Mouse (Mus musculus) neural tube, embryonic 11.5 days (tissue): ENCODE results near the gene Olfr945. TPM values are rescaled to one million over a fixed set of nuclear protein-coding genes. Genes with fewer than 3 reads are reported as not detected.

ENCODE experiments used
- ATAC-seq: fragments of 200-750 bp; cut with Nextera tagmentation; 2 replicates; pipeline ENCODE4 v1.8.0; 2017; ENCODE audit warnings: moderate number of reproducible peaks, mild to moderate bottlenecking, moderate TSS enrichment, moderate library complexity; ENCODE audit not compliant: insufficient read depth, low FRiP score, low TSS enrichment
- DNase-seq: peaks from one replicate; pipeline ENCODE4 v3.0.0-alpha.2; 2015; ENCODE audit warnings: low spot score
- H3K27ac ChIP-seq: fragments of 300-500 bp; sonication (generic); 2 replicates; pipeline ENCODE4 v1.5.1; 2014; ENCODE audit warnings: low read depth, mild to moderate bottlenecking, low read length
- H3K27me3 ChIP-seq: fragments of 300-500 bp; sonication (generic); 2 replicates; pipeline ENCODE4 v1.6.1; 2014; ENCODE audit warnings: mild to moderate bottlenecking, low read length, mixed read lengths; ENCODE audit not compliant: control insufficient read depth, insufficient read depth
- H3K36me3 ChIP-seq: fragments of 300-500 bp; sonication (generic); 2 replicates; pipeline ENCODE4 v1.6.1; 2014; ENCODE audit warnings: mild to moderate bottlenecking, low read length, moderate library complexity, mixed read lengths; ENCODE audit not compliant: control insufficient read depth, insufficient read depth
- H3K4me1 ChIP-seq: fragments of 300-500 bp; sonication (generic); 2 replicates; pipeline ENCODE4 v1.6.1; 2014; ENCODE audit warnings: low read length, mixed read lengths; ENCODE audit not compliant: control insufficient read depth, insufficient read depth
- H3K4me2 ChIP-seq: fragments of 300-500 bp; sonication (generic); 2 replicates; pipeline ENCODE4 v1.6.1; 2014; ENCODE audit warnings: low read depth, mild to moderate bottlenecking, moderate library complexity
- H3K4me3 ChIP-seq: fragments of 300-500 bp; sonication (generic); 2 replicates; pipeline ENCODE4 v1.5.1; 2014; ENCODE audit warnings: low read depth, low read length
- H3K9ac ChIP-seq: fragments of 300-500 bp; sonication (generic); 2 replicates; pipeline ENCODE4 v1.6.1; 2014; ENCODE audit warnings: mild to moderate bottlenecking, low read length
- H3K9me3 ChIP-seq: fragments of 300-500 bp; sonication (generic); 2 replicates; pipeline ENCODE4 v1.6.1; 2016; ENCODE audit warnings: low read length; ENCODE audit not compliant: control insufficient read depth
- WGBS: fragments of 180-500 bp; shearing (Covaris S2); extraction: QIAGEN DNeasy Blood & Tissue Kit; methylation state at CpG from one replicate; pipeline ENCODE4 v1.1.7; 2014; 5-methylcytosine and 5-hydroxymethylcytosine counted together
- polyA plus RNA-seq: library from polyadenylated mRNA; unstranded; fragments of >200 nt; fragmentation: Nextera tagmentation; extraction: Ambion mirVana; gene quantifications from 2 replicates; pipeline ENCODE4 v1.2.1, GENCODE M21; 2014

Olfr945 gene
- polyA plus RNA-seq: not detected in 2 replicates

DNA sequence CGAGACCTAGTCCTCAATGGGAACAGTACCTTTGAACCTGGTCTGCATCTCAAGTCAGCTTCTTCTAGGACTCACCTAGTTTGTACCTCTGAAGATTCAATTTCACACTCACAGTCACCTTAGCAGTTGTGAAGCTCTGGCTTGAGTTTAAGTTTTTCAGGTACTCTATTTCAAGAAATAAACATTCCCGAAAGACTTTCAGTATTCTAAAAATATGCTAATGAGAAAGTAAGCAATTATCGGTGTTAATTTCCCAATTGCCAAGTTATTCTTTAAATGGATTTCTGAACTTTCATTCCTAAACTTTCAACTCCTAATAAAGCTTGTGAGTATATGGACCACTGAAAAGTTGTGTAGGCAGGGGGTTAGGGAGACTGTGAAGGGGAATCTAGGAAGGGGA, at the start of gene Olfr945:
Olfr945 (minus strand) TSS at position 101 of the 400 bp plus-strand sequence.
- WGBS: 84% methylated on average over 3 of the region's 3 CpGs
- no peak for ATAC-seq
- H3K9ac ChIP-seq: no peak within 1 kb of the TSS

DNA sequence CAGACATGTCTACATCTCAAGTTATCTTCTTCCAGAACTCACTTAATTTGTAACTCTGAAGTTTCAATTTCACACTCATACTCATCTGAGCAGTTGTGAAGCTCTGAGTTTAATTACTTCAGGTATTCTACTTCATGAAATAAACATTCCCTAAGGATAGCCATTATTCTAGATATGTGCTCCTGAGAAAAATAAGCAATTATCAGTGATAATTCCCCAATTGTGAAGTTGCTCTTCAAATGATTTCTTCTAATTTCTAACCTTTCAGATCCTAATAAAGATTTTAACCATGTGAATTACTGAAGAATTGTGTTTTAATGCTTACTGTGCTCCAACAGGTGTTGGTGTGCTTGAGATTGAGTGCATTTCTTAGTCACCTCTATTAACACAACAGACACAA, 49.3 kb upstream of the Olfr945 start, which contains the start of gene Olfr948:
Olfr948 (minus strand) TSS at position 101 of the 400 bp plus-strand sequence.
- Histone ChIP-seq H3K27ac (no peak within 1 kb of the TSS), H3K4me2 (no peak within 1 kb of the TSS), H3K4me1 (no peaks in the 10 kb centered on the region), H3K36me3 (no peaks in the 10 kb centered on the region), H3K27me3 (no peaks in the 10 kb centered on the region), H3K9ac (no peak within 1 kb of the TSS), H3K4me3 (no peak within 1 kb of the TSS), H3K9me3 (no peaks in the 10 kb centered on the region)
- DNase-seq: no peak
- no peak for ATAC-seq

More for the DNA sequence above, at the start of gene Olfr945:
- Histone ChIP-seq H3K4me1 (no peaks in the 10 kb centered on the region), H3K36me3 (no peaks in the 10 kb centered on the region), H3K4me3 (no peak within 1 kb of the TSS), H3K9me3 (no peaks in the 10 kb centered on the region), H3K27ac (no peak within 1 kb of the TSS), H3K4me2 (no peak within 1 kb of the TSS), H3K27me3 (no peaks in the 10 kb centered on the region)
- DNase-seq: no peak

DNA sequence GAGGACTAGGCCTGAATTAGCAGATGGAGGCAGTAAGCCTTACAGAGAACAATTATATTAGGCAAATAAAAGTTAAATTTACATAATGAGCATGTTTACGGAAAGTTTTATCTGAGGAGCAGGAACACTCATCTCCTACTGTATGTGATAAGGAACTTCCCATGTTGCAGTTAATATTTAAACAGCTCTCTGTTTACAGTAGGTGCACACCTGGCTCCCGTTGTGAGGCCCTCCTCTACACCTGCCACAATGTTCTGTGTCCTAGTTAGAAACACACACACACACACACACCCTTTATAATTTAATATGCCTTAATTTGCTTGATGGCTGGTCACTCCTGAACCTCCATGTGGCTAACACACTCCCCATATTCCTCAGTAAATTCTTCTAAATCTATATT, 10.5 kb upstream of the Olfr945 start:
- no peak for ATAC-seq
- H3K36me3 ChIP-seq: no peaks in the 10 kb centered on the region
- H3K27me3 ChIP-seq: no peaks in the 10 kb centered on the region
- H3K4me2 ChIP-seq: no peak overlapping the region
- H3K27ac ChIP-seq: no peak overlapping the region
- no peaks in the 10 kb centered on the region for H3K9me3 ChIP-seq
- 89% methylated on average over 2 of the region's 2 CpGs for WGBS
- H3K9ac ChIP-seq: no peak overlapping the region
- no peaks in the 10 kb centered on the region for H3K4me1 ChIP-seq
- H3K4me3 ChIP-seq: no peak overlapping the region
- no peak for DNase-seq

DNA sequence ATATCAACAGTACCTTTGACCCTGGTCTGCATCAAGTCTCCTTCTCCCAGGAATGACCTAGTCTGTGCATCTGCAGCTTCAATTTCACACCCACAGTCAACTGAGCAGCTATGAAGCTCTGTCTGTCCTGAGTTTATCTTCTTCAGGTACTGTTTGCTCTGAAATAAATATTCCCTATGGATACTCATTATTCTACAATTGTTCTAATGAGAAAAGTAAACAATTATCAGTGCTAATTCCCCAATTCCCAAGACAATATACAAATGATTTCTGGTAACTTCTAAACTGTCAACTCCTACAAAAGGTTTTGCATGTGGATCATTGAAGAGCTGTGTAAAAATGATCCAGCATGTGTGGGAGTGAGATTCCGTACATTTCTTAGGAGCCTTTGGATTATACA, 26.7 kb downstream of the Olfr945 start, which contains the start of gene Olfr1537:
Olfr1537 (minus strand) TSS at position 101 of the 400 bp plus-strand sequence.
- Histone ChIP-seq H3K4me1 (no peaks in the 10 kb centered on the region), H3K9ac (no peak within 1 kb of the TSS), H3K4me3 (no peak within 1 kb of the TSS), H3K27ac (no peak within 1 kb of the TSS), H3K4me2 (no peak within 1 kb of the TSS), H3K9me3 (no peaks in the 10 kb centered on the region), H3K27me3 (no peaks in the 10 kb centered on the region), H3K36me3 (no peaks in the 10 kb centered on the region)
- WGBS: 95% methylated on average over 1 of the region's 1 CpGs
- no peak for DNase-seq
- ATAC-seq: no peak

Other genes starting within 250 kb of the Olfr945 start
- gene Olfr937, start 211.9 kb downstream of the Olfr945 start, polyA plus RNA-seq: not detected in 2 replicates
- gene Olfr938, start 197.9 kb downstream of the Olfr945 start, polyA plus RNA-seq: not detected in 2 replicates
- gene Olfr27, start 148.7 kb downstream of the Olfr945 start, polyA plus RNA-seq: not detected in 2 replicates
- not detected in 2 replicates for gene Olfr943, start 110.5 kb downstream of the Olfr945 start, polyA plus RNA-seq
- not detected in 2 replicates for gene Olfr944, start 74.9 kb downstream of the Olfr945 start, polyA plus RNA-seq
- not detected in 2 replicates for gene Olfr1537, start 26.8 kb downstream of the Olfr945 start, polyA plus RNA-seq
- not detected in 2 replicates for gene Olfr948, start 49.2 kb upstream of the Olfr945 start, polyA plus RNA-seq
- not detected in 2 replicates for gene Olfr951, start 110.6 kb upstream of the Olfr945 start, polyA plus RNA-seq
- gene Olfr952, start 150.3 kb upstream of the Olfr945 start, polyA plus RNA-seq: not detected in 2 replicates
- gene Olfr954, start 179.9 kb upstream of the Olfr945 start, polyA plus RNA-seq: not detected in 2 replicates
- gene Olfr955, start 195.1 kb upstream of the Olfr945 start, polyA plus RNA-seq: not detected in 2 replicates
- gene Olfr44, start 217.2 kb upstream of the Olfr945 start, polyA plus RNA-seq: not detected in 2 replicates
- not detected in 2 replicates for gene Olfr957, start 239.0 kb upstream of the Olfr945 start, polyA plus RNA-seq